Comparison of ENCODE assay signal across 12 mouse cellular contexts in the genomic region with DNA sequence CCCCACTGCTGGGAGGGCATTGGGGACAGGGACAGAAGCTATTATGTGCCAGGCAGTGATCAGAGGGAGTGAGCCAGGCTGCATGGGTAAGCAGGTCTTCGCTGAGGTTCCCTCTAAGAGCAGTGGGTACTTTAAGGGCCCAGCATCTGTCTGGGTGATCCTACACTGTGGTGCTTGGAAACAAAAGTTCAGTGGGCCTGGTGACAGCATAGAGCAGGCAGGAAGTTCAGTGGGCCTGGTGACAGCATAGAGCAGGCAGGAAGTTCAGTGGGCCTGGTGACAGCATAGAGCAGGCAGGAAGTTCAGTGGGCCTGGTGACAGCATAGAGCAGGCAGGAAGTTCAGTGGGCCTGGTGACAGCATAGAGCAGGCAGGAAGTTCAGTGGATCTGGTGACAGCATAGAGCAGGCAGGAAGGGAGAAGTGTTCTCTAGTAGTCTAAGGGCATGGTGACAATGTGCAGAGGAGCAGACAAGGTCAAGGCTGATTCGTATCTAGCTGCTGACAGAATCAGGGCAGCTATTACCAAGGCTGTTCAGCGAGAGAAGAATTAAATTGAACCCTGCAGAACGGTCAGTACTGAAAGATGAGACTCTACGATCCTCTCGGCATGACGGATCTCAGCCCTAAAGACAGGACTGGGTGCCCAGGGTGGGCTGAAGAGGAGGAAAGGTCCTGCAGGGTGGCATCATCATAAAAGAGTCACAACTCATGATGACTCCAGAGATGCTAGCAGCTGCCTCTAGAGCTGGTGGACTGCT.
DNase-seq lines count a peak whose midpoint lies in the region; ATAC-seq lines count a peak whose summit lies in the region.
"Had no signal": no experiment of that assay in that cellular context is flagged by ENCODE, and none has a peak within 500 bp of the region (broad histone marks: within the 10 kb centered on the region; RNA-seq: fewer than 3 reads in every experiment).

No protein-coding gene starts in this region.

- H3K4me3 ChIP-seq in heart, embryonic 14.5 days (ENCODE audit: control insufficient read depth in 1 of 2, insufficient read depth in 1 of 2, low read depth in 1 of 2, low read length in 2 of 2), result no peak overlapping the region
- H3K4me3 ChIP-seq in neural tube, embryonic 13.5 days, result no peak overlapping the region
- no peak overlapping the region for H3K4me3 ChIP-seq in neural tube, embryonic 15.5 days (replicated peaks)
- H3K4me3 ChIP-seq in stomach, embryonic 16.5 days (replicated peaks; ENCODE audit: low read length), result no peak overlapping the region
- H3K4me3 ChIP-seq: embryonic facial prominence, embryonic 15.5 days; hindbrain, embryonic 10.5 days had no signal

- intact Hi-C loops in heart, postnatal 36 days (cut with DNase I), result no loop called here

- DNase-seq in heart, postnatal 36 days, result no peak
- peak; percentile 41 to 45 for DNase-seq in adrenal gland, postnatal 36 days
- DNase-seq in urinary bladder, adult 18-20 months (ENCODE audit: low spot score in 2 of 2), result no peak
- no peak for DNase-seq in layer of hippocampus, postnatal 36 days
- DNase-seq: cerebellum, adult 9-10 months; lung, postnatal 36 days had no signal

- no peaks in the 10 kb centered on the region for H3K27me3 ChIP-seq in heart, embryonic 14.5 days (ENCODE audit: control insufficient read depth, insufficient read depth, low read length)
- H3K27me3 ChIP-seq in neural tube, embryonic 13.5 days, result no peaks in the 10 kb centered on the region
- H3K27me3 ChIP-seq in neural tube, embryonic 15.5 days (replicated peaks), result no peaks in the 10 kb centered on the region
- no peaks in the 10 kb centered on the region for H3K27me3 ChIP-seq in stomach, embryonic 16.5 days (ENCODE audit: control insufficient read depth, insufficient read depth, low read length)
- H3K27me3 ChIP-seq: embryonic facial prominence, embryonic 15.5 days had no signal

- no peak overlapping the region for H3K4me2 ChIP-seq in heart, embryonic 14.5 days (ENCODE audit: low read length)
- no peak overlapping the region for H3K4me2 ChIP-seq in neural tube, embryonic 13.5 days
- no peak overlapping the region for H3K4me2 ChIP-seq in neural tube, embryonic 15.5 days
- no peak overlapping the region for H3K4me2 ChIP-seq in stomach, embryonic 16.5 days (ENCODE audit: low read depth, low read length)
- H3K4me2 ChIP-seq: embryonic facial prominence, embryonic 15.5 days had no signal

- ATAC-seq in heart, embryonic 14.5 days (ENCODE audit: insufficient number of reproducible peaks, insufficient read depth, low FRiP score, low read depth), result no peak
- no peak for ATAC-seq in neural tube, embryonic 13.5 days (ENCODE audit: low read depth)
- no peak for ATAC-seq in neural tube, embryonic 15.5 days (ENCODE audit: low FRiP score)
- no peak for ATAC-seq in stomach, embryonic 16.5 days (ENCODE audit: insufficient read depth, low FRiP score)

- peak overlapping the region; percentile 78 to 86 for H3K27ac ChIP-seq in heart, embryonic 14.5 days (replicated peaks in 1 of 2; ENCODE audit: control insufficient read depth in 1 of 2, insufficient read depth in 1 of 2, low read depth in 2 of 2, low read length in 2 of 2)
- H3K27ac ChIP-seq in neural tube, embryonic 13.5 days (replicated peaks), result no peak overlapping the region
- H3K27ac ChIP-seq in neural tube, embryonic 15.5 days (replicated peaks), result no peak overlapping the region
- H3K27ac ChIP-seq in stomach, embryonic 16.5 days (ENCODE audit: low read length), result no peak overlapping the region; the same call in 1 of the 2 replicates
- H3K27ac ChIP-seq: embryonic facial prominence, embryonic 15.5 days; hindbrain, embryonic 10.5 days had no signal

- peak overlapping the region; percentile 16; the same call in 1 of the 2 replicates for H3K9ac ChIP-seq in heart, embryonic 14.5 days (ENCODE audit: low read length)
- H3K9ac ChIP-seq in neural tube, embryonic 13.5 days, result peak overlapping the region; percentile 12; the same call in 1 of the 2 replicates
- H3K9ac ChIP-seq in neural tube, embryonic 15.5 days (replicated peaks), result no peak overlapping the region
- H3K9ac ChIP-seq in stomach, embryonic 16.5 days (ENCODE audit: low read length), result peak overlapping the region; percentile 15; the same call in 1 of the 2 replicates
- H3K9ac ChIP-seq: embryonic facial prominence, embryonic 15.5 days had no signal

- WGBS in heart, embryonic 14.5 days, result 42% methylated on average over 7 of the region's 7 CpGs
- WGBS in neural tube, embryonic 13.5 days, result 79% methylated on average over 7 of the region's 7 CpGs
- 79% methylated on average over 7 of the region's 7 CpGs for WGBS in neural tube, embryonic 15.5 days
- WGBS in stomach, embryonic 16.5 days, result 66% methylated on average over 7 of the region's 7 CpGs

- no peaks in the 10 kb centered on the region for H3K9me3 ChIP-seq in heart, embryonic 14.5 days (ENCODE audit: control insufficient read depth, low read length)
- no peaks in the 10 kb centered on the region for H3K9me3 ChIP-seq in neural tube, embryonic 13.5 days
- no peaks in the 10 kb centered on the region for H3K9me3 ChIP-seq in neural tube, embryonic 15.5 days (replicated peaks)
- no peaks in the 10 kb centered on the region for H3K9me3 ChIP-seq in stomach, embryonic 16.5 days (replicated peaks; ENCODE audit: control insufficient read depth, low read length)
- H3K9me3 ChIP-seq: embryonic facial prominence, embryonic 15.5 days; hindbrain, embryonic 10.5 days had no signal

- H3K4me1 ChIP-seq in heart, embryonic 14.5 days (ENCODE audit: control insufficient read depth in 2 of 2, insufficient read depth in 2 of 2, low read length in 2 of 2), result peaks cover 7 to 11% of the 10 kb centered on the region in 2 experiments
- H3K4me1 ChIP-seq in neural tube, embryonic 13.5 days (replicated peaks), result no peaks in the 10 kb centered on the region
- no peaks in the 10 kb centered on the region for H3K4me1 ChIP-seq in neural tube, embryonic 15.5 days
- H3K4me1 ChIP-seq in stomach, embryonic 16.5 days (ENCODE audit: control insufficient read depth, insufficient read depth, low read length), result no peaks in the 10 kb centered on the region
- H3K4me1 ChIP-seq: hindbrain, embryonic 10.5 days had no signal

- peaks cover 55% of the 10 kb centered on the region for H3K36me3 ChIP-seq in heart, embryonic 14.5 days (ENCODE audit: control insufficient read depth, insufficient read depth, low read length)
- H3K36me3 ChIP-seq in neural tube, embryonic 13.5 days, result peaks cover 87% of the 10 kb centered on the region
- peaks cover 66% of the 10 kb centered on the region for H3K36me3 ChIP-seq in neural tube, embryonic 15.5 days
- no peaks in the 10 kb centered on the region for H3K36me3 ChIP-seq in stomach, embryonic 16.5 days (ENCODE audit: control insufficient read depth, insufficient read depth, low read length)

Comparison
In these comparisons a context has a peak if more than half of its experiments do, and no peak if none do; other contexts are left out.
1. H3K27ac ChIP-seq: peak in heart, embryonic 14.5 days (2 of 2); none in neural tube, embryonic 13.5 days (single experiment), neural tube, embryonic 15.5 days (single experiment) and stomach, embryonic 16.5 days (single experiment).
2. DNase-seq: peak in adrenal gland, postnatal 36 days (2 of 2); none in heart, postnatal 36 days (0 of 2), urinary bladder, adult 18-20 months (0 of 2) and layer of hippocampus, postnatal 36 days (0 of 2).